In the genomic region with DNA sequence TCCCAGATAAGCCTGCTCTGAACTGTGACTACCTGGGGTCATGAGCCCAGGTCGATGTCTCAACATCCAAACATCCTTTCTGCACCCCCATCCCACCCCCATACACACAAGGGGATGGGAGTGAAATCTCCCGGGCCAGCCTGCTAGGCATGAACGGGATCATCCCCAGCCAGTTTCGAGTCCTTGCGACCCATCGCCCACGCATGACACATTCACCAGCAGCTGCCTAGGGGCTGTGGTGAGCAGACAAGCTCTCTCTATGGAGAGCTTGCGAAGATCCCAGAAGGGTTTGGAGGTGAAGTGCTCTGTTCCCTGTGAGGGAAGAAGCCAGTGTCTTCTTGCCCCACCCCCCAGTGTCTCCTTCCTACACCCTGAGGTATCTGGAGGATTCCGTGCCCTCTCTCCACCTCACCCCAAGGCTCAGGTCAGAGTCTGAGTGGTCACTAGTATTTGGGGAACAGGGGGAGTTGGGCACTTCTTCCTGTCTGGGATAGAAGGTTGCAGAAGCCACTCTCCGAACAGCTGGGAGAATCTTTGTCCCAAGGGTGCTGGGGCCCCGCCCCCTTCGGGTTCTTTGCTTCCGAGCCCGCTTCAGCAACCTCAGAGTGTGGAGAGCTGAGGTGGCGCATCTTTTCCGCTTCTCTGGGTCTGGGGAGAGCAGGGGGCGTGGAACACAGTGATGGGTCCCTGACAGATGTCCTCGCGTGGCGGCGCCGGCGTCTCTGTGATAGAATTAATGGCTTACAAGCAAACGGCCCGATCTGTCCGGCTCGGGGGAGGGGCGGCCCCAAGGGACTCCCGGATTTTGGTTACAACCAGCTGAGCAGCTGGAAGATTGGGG, we compare ENCODE assay signal across 8 mouse cellular contexts. TPM values are rescaled to one million over a fixed set of nuclear protein-coding genes. Genes with fewer than 3 reads are reported as not detected.
DNase-seq lines count a peak whose midpoint lies in the region; ATAC-seq lines count a peak whose summit lies in the region.

No protein-coding gene starts in this region.

- WGBS in embryonic facial prominence, embryonic 14.5 days: 2% methylated on average over 29 of the region's 29 CpGs

- no peak for ATAC-seq in embryonic facial prominence, embryonic 14.5 days (ENCODE audit: low read depth)

- peaks cover 92% of the 10 kb centered on the region for H3K27me3 ChIP-seq in embryonic facial prominence, embryonic 14.5 days (replicated peaks; ENCODE audit: control insufficient read depth, insufficient read depth, low read length)

- H3K4me1 ChIP-seq in embryonic facial prominence, embryonic 14.5 days (ENCODE audit: control insufficient read depth, insufficient read depth, low read length): peaks cover 9% of the 10 kb centered on the region; the same call in 1 of the 2 replicates

- H3K4me2 ChIP-seq in embryonic facial prominence, embryonic 14.5 days (ENCODE audit: low read depth, low read length): peak overlapping the region; percentile 94

- H3K27ac ChIP-seq in embryonic facial prominence, embryonic 14.5 days (replicated peaks; ENCODE audit: low read depth, low read length): no peak overlapping the region

- no peaks in the 10 kb centered on the region for H3K9me3 ChIP-seq in embryonic facial prominence, embryonic 14.5 days (ENCODE audit: control insufficient read depth, low read length)

- no peaks in the 10 kb centered on the region for H3K36me3 ChIP-seq in embryonic facial prominence, embryonic 14.5 days (ENCODE audit: control insufficient read depth, insufficient read depth, low read length)

- H3K4me3 ChIP-seq in embryonic facial prominence, embryonic 14.5 days (ENCODE audit: low read depth, low read length): peak overlapping the region; percentile 58

- no peak overlapping the region for H3K9ac ChIP-seq in embryonic facial prominence, embryonic 14.5 days (ENCODE audit: low read depth, low read length)

- DNase-seq in kidney, adult 18-20 months: peak; percentile 43
- no peak for DNase-seq in kidney, adult 11 months
- DNase-seq in embryonic facial prominence, embryonic 14.5 days (ENCODE audit: low spot score): no peak
- DNase-seq in induced T-regulatory cell, adult 2 months (ENCODE audit: low read depth): peak; percentile 22
- peak; percentile 58 for DNase-seq in mesoderm, embryonic 11.5 days (ENCODE audit: low read depth, low spot score)
- no peak for DNase-seq in ovary, adult 18-20 months (ENCODE audit: low spot score)
- DNase-seq in urinary bladder, postnatal 4 days (ENCODE audit: low spot score in 2 of 2): no peak
- no peak for DNase-seq in urinary bladder, postnatal 25 days (ENCODE audit: low spot score)

RNA-seq across cellular contexts. Expression of gene Elfn1, which starts 2.2 kb away (rescaled TPM):
- polyA plus RNA-seq in embryonic facial prominence, embryonic 14.5 days (2014; fragmentation: Nextera tagmentation; extraction: Ambion mirVana): 1.3 TPM in 2 replicates

Comparison
In these comparisons a context has a peak if more than half of its experiments do, and no peak if none do; other contexts are left out.
1. DNase-seq: peak in kidney, adult 18-20 months (single experiment), induced T-regulatory cell, adult 2 months (single experiment) and mesoderm, embryonic 11.5 days (single experiment); none in kidney, adult 11 months (single experiment), embryonic facial prominence, embryonic 14.5 days (single experiment), ovary, adult 18-20 months (single experiment), urinary bladder, postnatal 4 days (0 of 2) and urinary bladder, postnatal 25 days (single experiment).